Mouse (Mus musculus): ENCODE measurements at regions not wholly inside any gene's neighbourhood (a gene's known extent, or its start where the extent isn't known, plus 50 kb on each side); places are given as distances from the start of the nearest gene placed in this dataset.

DNA sequence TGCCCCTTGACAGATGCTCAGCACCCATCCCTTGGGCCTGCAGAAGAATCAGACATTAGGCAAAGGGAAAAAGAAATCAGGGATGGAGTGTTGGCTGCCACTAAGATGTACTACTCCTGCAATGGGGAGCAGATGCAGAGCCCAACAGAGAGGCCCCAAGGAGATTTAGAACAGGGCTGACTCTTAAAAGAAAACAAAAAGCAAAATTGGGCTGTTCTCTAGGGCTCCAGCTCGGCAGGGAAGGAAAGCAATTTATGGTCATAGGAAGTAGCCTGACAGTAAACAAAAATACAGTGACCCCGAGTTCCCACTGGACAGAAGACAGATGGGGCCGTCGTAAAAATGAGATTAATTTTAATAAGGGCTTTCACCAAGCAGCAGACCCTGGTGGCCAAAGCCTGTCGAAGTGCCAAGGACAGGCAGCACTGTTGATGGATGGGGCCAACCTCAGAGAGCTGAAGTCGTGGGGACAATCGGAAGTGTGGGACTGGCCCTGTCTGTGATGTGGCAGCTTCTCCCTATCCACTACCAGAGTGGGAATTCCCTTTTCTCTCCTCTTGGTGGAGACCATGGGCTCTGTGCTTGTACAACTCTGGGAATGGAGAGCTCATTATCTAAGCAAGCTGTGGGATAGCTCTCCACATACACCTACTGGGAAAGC, 109.4 kb upstream of the Gm12830 start:
- TF ChIP-seq EP300 (IDR thresholded peaks at IDR 0.05; ENCODE audit: insufficient read depth, low read depth, low read length) (no peak), CTCF (IDR thresholded peaks at IDR 0.05; ENCODE audit: low read depth, low read length) (no peak), POLR2A (IDR thresholded peaks at IDR 0.05; ENCODE audit: insufficient read depth, low read length) (no peak)
- Histone ChIP-seq H3K27me3 (ENCODE audit: control insufficient read depth, insufficient read depth, low read length, poor library complexity, severe bottlenecking) (no peaks in the 10 kb centered on the region), H3K4me1 (ENCODE audit: control insufficient read depth, insufficient read depth, low read length) (no peaks in the 10 kb centered on the region)

DNA sequence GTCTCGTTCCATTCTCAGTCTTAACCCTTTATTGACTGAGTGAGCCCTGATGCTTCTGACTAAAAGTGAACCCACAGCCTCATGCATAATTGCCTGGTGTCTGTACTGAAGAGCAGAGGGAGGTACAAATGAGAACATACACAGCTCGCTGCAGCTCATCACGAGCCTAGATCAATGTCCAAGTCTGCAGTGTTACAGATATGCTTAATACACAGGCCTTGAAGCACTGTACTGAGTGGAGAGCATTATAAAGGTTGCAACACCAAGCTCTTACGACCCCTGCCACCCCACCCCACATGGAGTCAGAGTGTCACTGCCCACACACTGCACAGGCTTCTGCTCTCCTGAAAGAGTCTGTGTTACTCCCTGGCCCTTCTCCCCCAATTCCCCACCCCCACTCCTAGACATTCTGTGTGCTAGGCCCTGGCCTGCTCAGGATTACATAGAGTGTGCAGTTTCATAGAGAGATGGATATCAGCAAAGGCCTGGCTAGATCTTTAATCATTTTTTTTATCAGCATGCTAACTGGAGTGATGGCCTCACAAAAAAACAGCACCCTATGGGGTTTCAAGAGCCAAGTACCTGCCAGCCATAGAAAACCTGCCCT, 108.5 kb upstream of the Gm12830 start:
- H3K27me3 ChIP-seq (ENCODE audit: control insufficient read depth, insufficient read depth, low read length, poor library complexity, severe bottlenecking): no peaks in the 10 kb centered on the region
- H3K27ac ChIP-seq (ENCODE audit: insufficient read depth, low read length): no peak overlapping the region
- H3K36me3 ChIP-seq (ENCODE audit: control insufficient read depth, insufficient read depth, low read length, poor library complexity, severe bottlenecking): no peaks in the 10 kb centered on the region
- TF ChIP-seq CTCF (IDR thresholded peaks at IDR 0.05; ENCODE audit: low read depth, low read length) (no peak), EP300 (IDR thresholded peaks at IDR 0.05; ENCODE audit: insufficient read depth, low read depth, low read length) (no peak), POLR2A (IDR thresholded peaks at IDR 0.05; ENCODE audit: insufficient read depth, low read length) (no peak)
- H3K4me3 ChIP-seq (ENCODE audit: low read depth, low read length): no peak overlapping the region
- H3K4me1 ChIP-seq (ENCODE audit: control insufficient read depth, insufficient read depth, low read length): no peaks in the 10 kb centered on the region
- no peak overlapping the region for H3K9ac ChIP-seq (ENCODE audit: low read depth, poor library complexity, severe bottlenecking)
- H3K9me3 ChIP-seq (replicated peaks; ENCODE audit: control insufficient read depth, insufficient read depth, low read length, poor library complexity, severe bottlenecking): no peaks in the 10 kb centered on the region

More for the DNA sequence above, 109.4 kb upstream of the Gm12830 start:
- Histone ChIP-seq H3K9me3 (replicated peaks; ENCODE audit: control insufficient read depth, insufficient read depth, low read length, poor library complexity, severe bottlenecking) (no peaks in the 10 kb centered on the region), H3K4me3 (ENCODE audit: low read depth, low read length) (no peak overlapping the region), H3K9ac (ENCODE audit: low read depth, poor library complexity, severe bottlenecking) (no peak overlapping the region), H3K27ac (ENCODE audit: insufficient read depth, low read length) (no peak overlapping the region), H3K36me3 (ENCODE audit: control insufficient read depth, insufficient read depth, low read length, poor library complexity, severe bottlenecking) (no peaks in the 10 kb centered on the region)

GRCm38 (mm10) chr4:114716703-114717102, 104.8 kb upstream of the Gm12830 start:
- Histone ChIP-seq H3K4me1 (ENCODE audit: control insufficient read depth, insufficient read depth, low read length) (no peaks in the 10 kb centered on the region), H3K27ac (ENCODE audit: insufficient read depth, low read length) (no peak overlapping the region), H3K36me3 (ENCODE audit: control insufficient read depth, insufficient read depth, low read length, poor library complexity, severe bottlenecking) (no peaks in the 10 kb centered on the region), H3K9me3 (replicated peaks; ENCODE audit: control insufficient read depth, insufficient read depth, low read length, poor library complexity, severe bottlenecking) (no peaks in the 10 kb centered on the region), H3K4me3 (ENCODE audit: low read depth, low read length) (no peak overlapping the region), H3K27me3 (ENCODE audit: control insufficient read depth, insufficient read depth, low read length, poor library complexity, severe bottlenecking) (no peaks in the 10 kb centered on the region), H3K9ac (ENCODE audit: low read depth, poor library complexity, severe bottlenecking) (no peak overlapping the region)
- TF ChIP-seq EP300 (IDR thresholded peaks at IDR 0.05; ENCODE audit: insufficient read depth, low read depth, low read length) (no peak), CTCF (IDR thresholded peaks at IDR 0.05; ENCODE audit: low read depth, low read length) (no peak), POLR2A (IDR thresholded peaks at IDR 0.05; ENCODE audit: insufficient read depth, low read length) (no peak)

- no peak overlapping the region for H3K27ac ChIP-seq (ENCODE audit: insufficient read depth, low read length)
Measured at GRCm38 (mm10) chr4:114720696-114721095, 100.8 kb upstream of the Gm12830 start.

DNA sequence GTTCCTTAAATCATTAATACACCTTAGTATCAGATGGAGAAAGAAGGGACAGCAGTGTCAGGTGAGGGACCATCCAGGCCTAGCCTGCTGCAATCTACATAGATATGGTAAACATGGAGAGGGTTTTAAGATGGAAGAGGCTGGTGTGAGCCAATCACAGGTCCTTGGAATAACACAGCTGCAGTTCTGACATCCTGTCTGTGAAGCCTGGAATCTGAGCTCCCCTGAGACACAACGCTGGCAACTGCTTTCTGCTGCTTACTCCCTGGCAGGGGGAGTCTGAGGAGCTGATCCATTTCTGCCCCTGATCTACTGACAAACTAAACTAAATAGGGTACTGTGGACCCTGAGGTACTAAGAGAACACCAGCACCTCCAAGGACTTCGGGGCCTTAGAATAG, 100.1 kb upstream of the Gm12830 start:
- H3K9me3 ChIP-seq (replicated peaks; ENCODE audit: control insufficient read depth, insufficient read depth, low read length, poor library complexity, severe bottlenecking): no peaks in the 10 kb centered on the region
- no peaks in the 10 kb centered on the region for H3K4me1 ChIP-seq (ENCODE audit: control insufficient read depth, insufficient read depth, low read length)
- H3K36me3 ChIP-seq (ENCODE audit: control insufficient read depth, insufficient read depth, low read length, poor library complexity, severe bottlenecking): no peaks in the 10 kb centered on the region
- no peak overlapping the region for H3K27ac ChIP-seq (ENCODE audit: insufficient read depth, low read length)
- no peak overlapping the region for H3K4me3 ChIP-seq (ENCODE audit: low read depth, low read length)
- no peaks in the 10 kb centered on the region for H3K27me3 ChIP-seq (ENCODE audit: control insufficient read depth, insufficient read depth, low read length, poor library complexity, severe bottlenecking)
- no peak overlapping the region for H3K9ac ChIP-seq (ENCODE audit: low read depth, poor library complexity, severe bottlenecking)
- TF ChIP-seq EP300 (IDR thresholded peaks at IDR 0.05; ENCODE audit: insufficient read depth, low read depth, low read length) (no peak), CTCF (IDR thresholded peaks at IDR 0.05; ENCODE audit: low read depth, low read length) (no peak), POLR2A (IDR thresholded peaks at IDR 0.05; ENCODE audit: insufficient read depth, low read length) (no peak)

More at GRCm38 (mm10) chr4:114720696-114721095, 100.8 kb upstream of the Gm12830 start:
- Histone ChIP-seq H3K9me3 (replicated peaks; ENCODE audit: control insufficient read depth, insufficient read depth, low read length, poor library complexity, severe bottlenecking) (no peaks in the 10 kb centered on the region), H3K27me3 (ENCODE audit: control insufficient read depth, insufficient read depth, low read length, poor library complexity, severe bottlenecking) (no peaks in the 10 kb centered on the region), H3K4me3 (ENCODE audit: low read depth, low read length) (no peak overlapping the region), H3K4me1 (ENCODE audit: control insufficient read depth, insufficient read depth, low read length) (no peaks in the 10 kb centered on the region), H3K36me3 (ENCODE audit: control insufficient read depth, insufficient read depth, low read length, poor library complexity, severe bottlenecking) (no peaks in the 10 kb centered on the region), H3K9ac (ENCODE audit: low read depth, poor library complexity, severe bottlenecking) (no peak overlapping the region)
- TF ChIP-seq EP300 (IDR thresholded peaks at IDR 0.05; ENCODE audit: insufficient read depth, low read depth, low read length) (no peak), CTCF (IDR thresholded peaks at IDR 0.05; ENCODE audit: low read depth, low read length) (no peak), POLR2A (IDR thresholded peaks at IDR 0.05; ENCODE audit: insufficient read depth, low read length) (no peak)
